Mouse (Mus musculus) lung, embryonic 16.5 days (tissue): ENCODE measurements around the gene E030018B13Rik. TPM values are rescaled to one million over a fixed set of nuclear protein-coding genes. Genes with fewer than 3 reads are reported as not detected.

ENCODE experiments used
- ATAC-seq: fragments of 200-750 bp; cut with Nextera tagmentation; 2 replicates; pipeline ENCODE4 v1.8.0; 2017; ENCODE audit warnings: low read depth, mild to moderate bottlenecking, moderate library complexity
- H3K27ac ChIP-seq: fragments of 300-500 bp; sonication (generic); 2 replicates; pipeline ENCODE4 v1.5.1; 2014; ENCODE audit warnings: mild to moderate bottlenecking, control low read depth, low read length
- H3K27me3 ChIP-seq: fragments of 300-500 bp; sonication (generic); 2 replicates; pipeline ENCODE4 v1.6.1; 2014; ENCODE audit warnings: low read depth, low read length, mixed read lengths; ENCODE audit not compliant: control insufficient read depth, insufficient read depth
- H3K36me3 ChIP-seq: fragments of 300-500 bp; sonication (generic); 2 replicates; pipeline ENCODE4 v1.6.1; 2014; ENCODE audit warnings: low read length; ENCODE audit not compliant: control insufficient read depth, insufficient read depth
- H3K4me1 ChIP-seq: fragments of 300-500 bp; sonication (generic); replicated peaks from 2 replicates; pipeline ENCODE4 v1.6.1; 2014; ENCODE audit warnings: low read length, mixed read lengths; ENCODE audit not compliant: control insufficient read depth, insufficient read depth
- H3K4me2 ChIP-seq: fragments of 300-500 bp; sonication (generic); 2 replicates; pipeline ENCODE4 v1.6.1; 2014; ENCODE audit warnings: low read depth, low read length, control low read depth
- H3K4me3 ChIP-seq: fragments of 300-500 bp; sonication (generic); 2 replicates; pipeline ENCODE4 v1.5.1; 2014; ENCODE audit warnings: mild to moderate bottlenecking, low read length, control low read depth
- H3K9ac ChIP-seq: fragments of 300-500 bp; sonication (generic); 2 replicates; pipeline ENCODE4 v1.6.1; 2014; ENCODE audit warnings: low read length, control low read depth
- H3K9me3 ChIP-seq: fragments of 300-500 bp; sonication (generic); 2 replicates; pipeline ENCODE4 v1.6.1; 2016; ENCODE audit warnings: low read length; ENCODE audit not compliant: control insufficient read depth
- WGBS: fragments of 180-500 bp; shearing (Covaris S2); extraction: QIAGEN DNeasy Blood & Tissue Kit; methylation state at CpG from one replicate; pipeline ENCODE4 v1.1.7; 2014; 5-methylcytosine and 5-hydroxymethylcytosine counted together
- polyA plus RNA-seq: library from polyadenylated mRNA; unstranded; fragments of >200 nt; fragmentation: Nextera tagmentation; extraction: Ambion mirVana; gene quantifications from 2 replicates; pipeline ENCODE4 v1.2.1, GENCODE M21; 2015

Gene E030018B13Rik
- not detected in 2 replicates for polyA plus RNA-seq

DNA sequence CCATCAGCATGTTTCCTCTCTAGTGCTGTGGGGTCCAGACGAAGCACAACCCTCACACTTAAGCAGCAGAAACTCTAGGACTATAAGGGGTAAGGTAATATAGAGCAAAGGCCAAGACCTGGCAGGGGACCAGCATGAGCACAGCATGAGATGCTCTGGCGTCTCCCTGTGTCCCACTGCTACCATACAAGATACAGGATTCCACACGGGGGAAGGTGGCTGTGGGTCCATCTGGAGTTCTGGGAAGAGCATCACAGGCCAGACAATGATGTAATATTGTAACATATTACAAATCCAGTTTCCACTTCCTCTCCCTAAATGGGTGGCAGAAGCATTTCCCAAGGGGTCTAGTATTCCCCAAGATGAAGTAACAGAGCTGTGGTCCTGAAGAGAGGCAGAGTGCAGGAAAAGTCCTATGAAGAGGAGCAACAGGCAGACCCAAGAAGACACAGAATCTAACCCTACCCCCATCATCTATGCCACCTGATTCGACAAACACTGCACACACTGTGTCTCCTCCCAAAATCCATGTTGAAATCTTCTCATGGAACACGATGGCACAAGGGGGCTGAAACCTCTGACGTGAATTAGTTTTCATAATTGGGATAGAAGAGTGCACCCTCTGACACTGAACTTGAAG, at the start of gene E030018B13Rik:
Gene E030018B13Rik, plus strand, starts transcription at position 590 of the 640 bp plus-strand sequence.
- ATAC-seq, result no peak
- 87% methylated on average over 6 of the region's 6 CpGs for WGBS
- Histone ChIP-seq H3K4me3 (no peak within 1 kb of the TSS), H3K9ac (no peak within 1 kb of the TSS), H3K36me3 (no peaks in the 10 kb centered on the region), H3K4me1 (peaks cover 50% of the 10 kb centered on the region), H3K9me3 (no peaks in the 10 kb centered on the region), H3K27me3 (no peaks in the 10 kb centered on the region), H3K4me2 (no peak within 1 kb of the TSS), H3K27ac (no peak within 1 kb of the TSS)

- Histone ChIP-seq H3K9ac (no peak overlapping the region), H3K27ac (no peak overlapping the region), H3K4me3 (no peak overlapping the region), H3K9me3 (no peaks in the 10 kb centered on the region), H3K4me2 (no peak overlapping the region), H3K36me3 (no peaks in the 10 kb centered on the region), H3K4me1 (no peaks in the 10 kb centered on the region), H3K27me3 (no peaks in the 10 kb centered on the region)
- 31% methylated on average over 6 of the region's 6 CpGs for WGBS
- ATAC-seq, result no peak
These were observed 48.2 kb upstream of the E030018B13Rik start for GRCm38 (mm10) chr7:63868356-63868918.

DNA sequence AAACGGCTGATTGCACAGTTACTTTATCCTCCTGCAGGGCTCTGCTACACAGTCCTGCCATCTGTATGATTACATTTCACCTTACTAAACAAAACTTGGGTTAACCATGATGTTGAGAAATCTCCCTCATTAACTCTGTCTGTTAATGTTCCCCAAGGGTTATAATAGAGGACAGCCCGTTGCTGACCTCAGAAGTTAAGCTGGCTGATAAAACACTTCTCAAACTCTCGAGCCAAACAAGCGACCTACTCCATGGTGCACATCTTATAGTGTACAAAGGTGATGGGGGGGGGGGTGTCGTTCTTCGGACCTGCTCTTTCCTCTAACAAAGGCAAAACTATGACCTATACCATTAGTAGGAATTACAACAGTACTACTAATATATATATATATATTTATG, 45.0 kb upstream of the E030018B13Rik start:
- no peak for ATAC-seq
- 73% methylated on average over 6 of the region's 6 CpGs for WGBS
- H3K4me3 ChIP-seq, result no peak overlapping the region
- H3K9ac ChIP-seq, result no peak overlapping the region
- no peaks in the 10 kb centered on the region for H3K36me3 ChIP-seq
- no peaks in the 10 kb centered on the region; the same call in 1 of the 2 replicates for H3K4me1 ChIP-seq
- no peak overlapping the region for H3K27ac ChIP-seq
- no peak overlapping the region for H3K4me2 ChIP-seq
- no peaks in the 10 kb centered on the region for H3K9me3 ChIP-seq
- H3K27me3 ChIP-seq, result no peaks in the 10 kb centered on the region

DNA sequence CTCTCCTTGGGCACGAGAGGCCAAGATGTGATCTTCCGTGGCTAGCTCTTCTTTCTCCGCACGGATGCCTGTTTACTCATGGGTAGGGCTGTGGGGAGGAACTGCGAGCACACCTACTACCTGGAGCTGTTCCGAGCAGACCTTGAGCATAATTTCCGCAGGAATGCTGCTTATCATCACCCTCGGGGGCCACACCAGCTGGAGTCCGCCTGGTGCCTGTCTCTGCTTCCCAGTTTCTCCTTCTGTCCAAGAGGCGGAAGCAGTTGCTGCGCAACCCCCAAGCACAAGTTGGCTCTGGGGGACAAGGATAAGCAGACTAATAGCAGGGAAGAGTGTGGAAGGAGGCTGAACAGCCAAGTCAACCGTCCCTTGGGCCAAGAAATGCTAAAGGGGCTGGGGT, 42.8 kb upstream of the E030018B13Rik start:
- 34% methylated on average over 12 of the region's 12 CpGs for WGBS
- Histone ChIP-seq H3K4me3 (no peak overlapping the region), H3K27me3 (no peaks in the 10 kb centered on the region), H3K4me1 (no peaks in the 10 kb centered on the region; the same call in 1 of the 2 replicates), H3K36me3 (no peaks in the 10 kb centered on the region), H3K9me3 (no peaks in the 10 kb centered on the region), H3K4me2 (no peak overlapping the region), H3K27ac (no peak overlapping the region), H3K9ac (no peak overlapping the region)
- ATAC-seq, result no peak

GRCm38 (mm10) chr7:63875686-63876085, 41.0 kb upstream of the E030018B13Rik start:
- H3K27me3 ChIP-seq, result no peaks in the 10 kb centered on the region
- no peak for ATAC-seq
- no peak overlapping the region for H3K4me2 ChIP-seq
- H3K9ac ChIP-seq, result no peak overlapping the region
- no peaks in the 10 kb centered on the region for H3K9me3 ChIP-seq
- H3K36me3 ChIP-seq, result no peaks in the 10 kb centered on the region
- no peak overlapping the region for H3K4me3 ChIP-seq
- H3K27ac ChIP-seq, result no peak overlapping the region
- H3K4me1 ChIP-seq, result no peaks in the 10 kb centered on the region; the same call in 1 of the 2 replicates

DNA sequence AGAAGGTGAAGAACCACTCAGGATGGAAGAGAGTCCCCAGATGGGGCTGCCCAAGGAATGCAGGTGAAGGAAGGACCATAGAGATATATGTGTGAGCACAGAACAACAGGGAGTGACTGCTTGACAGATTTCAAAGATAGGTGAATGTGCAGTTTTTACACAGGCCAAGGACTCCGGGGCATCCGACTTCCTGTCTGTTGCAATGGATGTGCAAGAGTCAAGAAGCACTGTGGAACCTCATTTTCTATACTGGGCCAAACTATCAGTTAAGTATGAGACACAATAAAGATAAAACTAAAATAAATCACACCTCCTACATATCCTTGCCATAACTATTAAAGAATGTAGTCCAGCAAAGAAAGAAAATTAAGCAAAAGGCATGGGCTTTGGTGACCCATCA, 40.0 kb upstream of the E030018B13Rik start:
- Histone ChIP-seq H3K27ac (no peak overlapping the region), H3K27me3 (no peaks in the 10 kb centered on the region), H3K4me2 (no peak overlapping the region), H3K36me3 (no peaks in the 10 kb centered on the region), H3K4me1 (no peaks in the 10 kb centered on the region; the same call in 1 of the 2 replicates), H3K4me3 (no peak overlapping the region), H3K9me3 (no peaks in the 10 kb centered on the region), H3K9ac (no peak overlapping the region)
- WGBS, result 62% methylated on average over 2 of the region's 2 CpGs
- no peak for ATAC-seq

- H3K9me3 ChIP-seq, result no peaks in the 10 kb centered on the region
- 25% methylated on average over 14 of the region's 14 CpGs for WGBS
- H3K4me1 ChIP-seq, result no peaks in the 10 kb centered on the region; the same call in 1 of the 2 replicates
- H3K4me2 ChIP-seq, result 0 out of 2 replicates have a peak overlapping the region, but pooled peaks have one; percentile 3
- H3K27me3 ChIP-seq, result no peaks in the 10 kb centered on the region
- H3K9ac ChIP-seq, result no peak overlapping the region
- no peak overlapping the region for H3K27ac ChIP-seq
- no peak for ATAC-seq
- H3K4me3 ChIP-seq, result no peak overlapping the region
- H3K36me3 ChIP-seq, result no peaks in the 10 kb centered on the region
These were observed 39.0 kb upstream of the E030018B13Rik start for GRCm38 (mm10) chr7:63877610-63878009.

DNA sequence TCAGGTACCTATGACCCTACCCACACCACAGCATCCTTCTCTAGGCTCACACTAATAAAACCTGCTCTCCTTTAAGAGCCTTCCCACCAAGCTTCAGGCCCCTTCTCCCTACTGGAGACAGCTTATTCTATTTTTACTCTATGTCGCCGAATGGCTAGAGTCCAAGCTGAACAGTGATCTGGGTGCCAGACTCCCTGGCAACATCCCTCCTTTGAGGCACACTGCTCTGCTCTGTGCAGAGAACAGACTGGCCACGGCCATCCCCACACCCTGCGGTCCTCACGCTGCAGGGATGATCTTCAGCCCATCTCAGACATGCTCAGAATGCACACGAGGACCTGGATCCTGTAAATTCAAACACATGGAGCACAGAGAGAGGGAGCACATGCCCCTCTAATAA, 37.1 kb upstream of the E030018B13Rik start:
- WGBS, result 76% methylated on average over 6 of the region's 6 CpGs

GRCm38 (mm10) chr7:63882739-63883138, 33.9 kb upstream of the E030018B13Rik start:
- no peaks in the 10 kb centered on the region for H3K9me3 ChIP-seq
- 84% methylated on average over 7 of the region's 7 CpGs for WGBS
- H3K27me3 ChIP-seq, result no peaks in the 10 kb centered on the region
- peaks cover 2% of the 10 kb centered on the region; the same call in 1 of the 2 replicates for H3K4me1 ChIP-seq
- no peak overlapping the region for H3K4me2 ChIP-seq
- H3K9ac ChIP-seq, result no peak overlapping the region
- H3K4me3 ChIP-seq, result no peak overlapping the region
- no peak overlapping the region for H3K27ac ChIP-seq
- H3K36me3 ChIP-seq, result no peaks in the 10 kb centered on the region
- no peak for ATAC-seq

More for the DNA sequence above, 37.1 kb upstream of the E030018B13Rik start:
- H3K27ac ChIP-seq, result no peak overlapping the region
- no peaks in the 10 kb centered on the region for H3K4me1 ChIP-seq
- no peaks in the 10 kb centered on the region for H3K27me3 ChIP-seq
- H3K9me3 ChIP-seq, result no peaks in the 10 kb centered on the region
- no peaks in the 10 kb centered on the region for H3K36me3 ChIP-seq
- no peak overlapping the region for H3K9ac ChIP-seq
- no peak overlapping the region for H3K4me3 ChIP-seq
- ATAC-seq, result no peak
- no peak overlapping the region for H3K4me2 ChIP-seq
